Mouse (Mus musculus) kidney, adult 9 months (tissue): ENCODE measurements around the gene Hist3h2ba.

Experiments used
- DNase-seq: peaks from one replicate; pipeline ENCODE4 v3.0.0; 2022

Hist3h2ba gene

GRCm38 (mm10) chr11:58991911-58992310, 43.2 kb downstream of the Hist3h2ba start:
- no peak for DNase-seq

DNA sequence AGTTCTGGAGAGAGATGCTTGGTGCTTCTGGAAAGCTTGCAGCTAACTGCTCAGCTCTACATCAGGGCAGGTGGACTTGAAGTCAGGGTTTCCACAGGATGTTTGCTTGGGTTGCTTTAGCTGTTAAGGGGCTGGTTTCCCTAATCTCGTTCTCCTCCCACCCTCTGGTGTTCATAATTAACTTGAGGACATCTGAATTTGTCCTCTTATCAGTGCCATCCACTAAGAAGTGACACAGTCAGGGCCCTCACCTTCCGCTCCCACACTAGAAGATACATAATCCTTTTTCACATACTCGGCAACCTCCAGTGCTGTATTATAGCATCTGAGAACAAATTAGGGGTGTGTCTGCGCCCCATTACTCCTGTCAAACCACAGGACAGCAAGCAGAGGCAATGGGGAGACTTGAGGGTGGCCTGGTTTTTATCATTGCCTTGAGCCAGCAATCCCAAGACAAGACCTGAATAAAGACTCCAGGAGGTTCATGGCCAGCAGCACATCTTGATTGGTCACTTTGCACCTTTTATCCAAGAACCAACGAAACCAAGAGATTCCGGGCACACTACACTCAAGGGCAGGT, 44.5 kb downstream of the Hist3h2ba start:
- no peak for DNase-seq

- DNase-seq, result peak; percentile 57
Observed at GRCm38 (mm10) chr11:58994337-58994826, 45.7 kb downstream of the Hist3h2ba start.

GRCm38 (mm10) chr11:58995061-58995806, 46.5 kb downstream of the Hist3h2ba start:
- no peak for DNase-seq

DNA sequence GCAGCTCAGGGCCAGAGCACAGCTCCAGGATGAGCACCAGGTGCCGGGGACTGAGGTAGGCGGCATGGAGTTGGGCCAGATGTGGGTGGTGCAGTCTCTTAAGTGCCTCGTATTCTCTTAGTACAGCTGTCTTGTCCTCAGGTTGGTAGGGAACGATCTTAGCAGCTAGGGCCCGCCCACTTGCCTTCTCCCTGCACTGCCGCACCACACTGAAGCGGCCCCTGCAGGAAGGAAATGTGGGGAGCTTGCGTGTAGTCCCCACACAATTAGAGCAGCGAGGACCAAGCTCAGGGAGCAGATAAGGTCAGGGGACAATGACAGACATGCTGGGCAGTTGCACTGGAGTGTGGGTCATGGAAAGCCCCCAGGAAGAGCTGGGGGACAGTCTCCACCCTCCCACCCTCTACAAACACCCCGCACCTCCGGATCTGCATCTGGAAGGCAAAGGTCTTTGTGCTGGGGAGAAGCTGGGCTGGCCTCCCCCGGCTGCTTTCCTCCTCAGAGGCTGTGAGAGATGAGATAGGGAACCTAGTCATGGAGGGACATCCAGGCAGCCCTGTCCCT, 47.2 kb downstream of the Hist3h2ba start:
- no peak for DNase-seq

GRCm38 (mm10) chr11:58997541-58997940, 48.8 kb downstream of the Hist3h2ba start:
- DNase-seq, result no peak
